Mouse (Mus musculus): Measurements from ENCODE around the gene Sirpb1a.
"Not testable (repeated sequence)": the region's sequence is repeated elsewhere in the genome, so short reads cannot be mapped to it uniquely, and the experiment has no call there.

The Sirpb1a gene

GRCm38 (mm10) chr3:15426447-15426846 is at the start of gene Sirpb1a:
Gene Sirpb1a, minus strand, starts transcription at chr3:15426520.
- DNase-seq: not testable (repeated sequence)

GRCm38 (mm10) chr3:15474831-15475230 is 48.5 kb upstream of the Sirpb1a start:
- not testable (repeated sequence) for DNase-seq

GRCm38 (mm10) chr3:15470158-15470557 is 43.8 kb upstream of the Sirpb1a start:
- not testable (repeated sequence) for DNase-seq

- DNase-seq: not testable (repeated sequence)
Measured at GRCm38 (mm10) chr3:15443936-15444335, 17.6 kb upstream of the Sirpb1a start.

GRCm38 (mm10) chr3:15439844-15440243 is 13.5 kb upstream of the Sirpb1a start:
- not testable (repeated sequence) for DNase-seq

- DNase-seq: no peak
Measured at GRCm38 (mm10) chr3:15427917-15428316, 1.6 kb upstream of the Sirpb1a start.

- DNase-seq: not testable (repeated sequence)
Measured at GRCm38 (mm10) chr3:15355690-15356089, 70.6 kb downstream of the Sirpb1a start.

GRCm38 (mm10) chr3:15350318-15350717 is 76.0 kb downstream of the Sirpb1a start:
- not testable (repeated sequence) for DNase-seq

- not testable (repeated sequence) for DNase-seq
Measured at GRCm38 (mm10) chr3:15345606-15346005, 80.7 kb downstream of the Sirpb1a start.

GRCm38 (mm10) chr3:15340287-15340686 is 86.0 kb downstream of the Sirpb1a start:
- DNase-seq: no peak

- DNase-seq: no peak
Measured at GRCm38 (mm10) chr3:15334182-15334581, 92.1 kb downstream of the Sirpb1a start.

GRCm38 (mm10) chr3:15332063-15332462 is 94.3 kb downstream of the Sirpb1a start, which contains the start of gene Gm9733:
Gene Gm9733, minus strand, starts transcription at chr3:15332302.
- no peak for DNase-seq

GRCm38 (mm10) chr3:15331545-15331944 is 94.8 kb downstream of the Sirpb1a start:
- DNase-seq: no peak

GRCm38 (mm10) chr3:15329549-15329948 is 96.8 kb downstream of the Sirpb1a start:
- DNase-seq: no peak
